Mouse (Mus musculus): ENCODE results near the gene Cd3eap.

DNA sequence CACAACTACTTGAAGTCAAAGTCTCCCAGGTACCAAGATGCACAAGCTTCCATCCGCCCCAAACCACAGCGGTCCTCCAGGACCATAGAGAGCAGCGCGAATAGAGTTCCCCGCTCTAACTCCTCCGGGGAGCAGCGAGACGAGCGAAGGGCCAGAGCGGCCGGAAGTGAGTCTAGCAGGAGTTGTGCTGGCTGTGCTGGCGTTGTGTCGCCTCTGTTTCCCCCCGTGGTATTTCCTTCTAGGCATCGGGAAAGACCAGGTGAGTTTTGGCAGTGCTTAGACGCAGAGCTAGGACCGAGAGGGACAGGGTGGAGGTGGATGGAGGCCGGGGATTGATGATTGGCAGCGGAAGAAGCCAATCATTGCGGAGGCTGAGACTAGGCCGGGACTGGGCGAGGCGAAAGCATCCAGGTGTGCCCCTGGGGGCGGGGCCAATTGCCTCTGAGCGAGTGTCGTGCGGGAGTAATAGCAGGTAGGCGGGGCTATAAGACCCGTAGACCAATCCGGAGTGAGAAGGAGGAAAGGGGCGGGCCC is 14.3 kb downstream of the Cd3eap start:
- TF ChIP-seq POLR2A (IDR thresholded peaks at IDR 0.05; ENCODE audit: insufficient read depth, low read length) (peak; percentile 65), CTCF (IDR thresholded peaks at IDR 0.05; ENCODE audit: low read depth, low read length) (no peak), EP300 (IDR thresholded peaks at IDR 0.05; ENCODE audit: insufficient read depth, low read depth, low read length) (0 out of 2 replicates have a peak, but pooled peaks have one; percentile 36)

All from ES-Bruce4 (cell line).